Mouse (Mus musculus) CH12F3 (cell line): ENCODE measurements around the gene Hcn1.

Source experiments
- in situ Hi-C: fragments of 300-500 bp; cut with MboI; formaldehyde crosslinking; loops from 2 replicates; pipeline ENCODE4 v1.14.3; 2020; ENCODE audit warnings: low sequenced_read_pairs

The Hcn1 gene

GRCm38 (mm10) chr13:117851954-117852710 is 250.0 kb downstream of the Hcn1 start:
- in situ Hi-C loops: no loop called here

GRCm38 (mm10) chr13:117852711-117853051 is 250.6 kb downstream of the Hcn1 start:
- in situ Hi-C loops: no loop called here

GRCm38 (mm10) chr13:117858416-117858815 is 256.3 kb downstream of the Hcn1 start:
- in situ Hi-C loops: no loop called here

GRCm38 (mm10) chr13:117877787-117878186 is 275.7 kb downstream of the Hcn1 start:
- in situ Hi-C loops: no loop called here

GRCm38 (mm10) chr13:117880471-117881225 is 278.5 kb downstream of the Hcn1 start:
- in situ Hi-C loops: no loop called here

- in situ Hi-C loops: no loop called here
Measured at GRCm38 (mm10) chr13:117892076-117892475, 290.0 kb downstream of the Hcn1 start.

GRCm38 (mm10) chr13:117898052-117898451 is 295.9 kb downstream of the Hcn1 start:
- in situ Hi-C loops: no loop called here

GRCm38 (mm10) chr13:117907801-117908200 is 305.7 kb downstream of the Hcn1 start:
- in situ Hi-C loops: no loop called here

GRCm38 (mm10) chr13:117929734-117930133 is 327.6 kb downstream of the Hcn1 start:
- in situ Hi-C loops: no loop called here

- in situ Hi-C loops: no loop called here
Measured at GRCm38 (mm10) chr13:117931746-117932145, 329.6 kb downstream of the Hcn1 start.

GRCm38 (mm10) chr13:117938761-117939160 is 336.6 kb downstream of the Hcn1 start:
- in situ Hi-C loops: no loop called here

- in situ Hi-C loops: no loop called here
Measured at GRCm38 (mm10) chr13:117940536-117941280, 338.6 kb downstream of the Hcn1 start.

- in situ Hi-C loops: no loop called here
Measured at GRCm38 (mm10) chr13:117946843-117947242, 344.7 kb downstream of the Hcn1 start.

GRCm38 (mm10) chr13:117947704-117948376 is 345.7 kb downstream of the Hcn1 start:
- in situ Hi-C loops: no loop called here

GRCm38 (mm10) chr13:117958496-117959421 is 356.6 kb downstream of the Hcn1 start:
- in situ Hi-C loops: no loop called here

GRCm38 (mm10) chr13:117964620-117965019 is 362.5 kb downstream of the Hcn1 start:
- in situ Hi-C loops: no loop called here

- in situ Hi-C loops: no loop called here
Measured at GRCm38 (mm10) chr13:117975382-117975781, 373.3 kb downstream of the Hcn1 start.

GRCm38 (mm10) chr13:117975823-117976222 is 373.7 kb downstream of the Hcn1 start:
- in situ Hi-C loops: no loop called here

- in situ Hi-C loops: no loop called here
Measured at GRCm38 (mm10) chr13:117984339-117984738, 382.2 kb downstream of the Hcn1 start.
